Mouse (Mus musculus): ENCODE data around the gene Tmem150c. TPM values are rescaled to one million over a fixed set of nuclear protein-coding genes. Genes with fewer than 3 reads are reported as not detected.

Tmem150c gene
- polyA plus RNA-seq, 1 experiment from 2014 or later = 0.66 TPM

GRCm38 (mm10) chr5:100082006-100082405 is 77.6 kb downstream of the Tmem150c start:
- Histone ChIP-seq H3K4me1 (peaks cover 23% of the 10 kb centered on the region), H3K27me3 (ENCODE audit: low read depth, poor library complexity, severe bottlenecking) (no peaks in the 10 kb centered on the region), H3K27ac (no peak overlapping the region), H3K4me3 (no peak overlapping the region), H3K36me3 (no peaks in the 10 kb centered on the region), H3K9me3 (replicated peaks) (no peaks in the 10 kb centered on the region)
- WGBS = 91% methylated on average over 4 of the region's 4 CpGs
- no peak for DNase-seq (ENCODE audit: low spot score)

- WGBS = 82% methylated on average over 8 of the region's 8 CpGs
- Histone ChIP-seq H3K4me3 (peak overlapping the region; percentile 57; the same call in 1 of the 2 replicates), H3K4me1 (peaks cover 20% of the 10 kb centered on the region), H3K36me3 (peaks cover 6% of the 10 kb centered on the region; the same call in 1 of the 2 replicates), H3K27ac (peak overlapping the region; percentile 72; the same call in 1 of the 2 replicates), H3K27me3 (ENCODE audit: low read depth, poor library complexity, severe bottlenecking) (no peaks in the 10 kb centered on the region), H3K9me3 (replicated peaks) (no peaks in the 10 kb centered on the region)
- no peak for DNase-seq (ENCODE audit: low spot score)
These were observed 79.7 kb downstream of the Tmem150c start for GRCm38 (mm10) chr5:100079931-100080275.

GRCm38 (mm10) chr5:100079040-100079930 is 80.3 kb downstream of the Tmem150c start:
- peak; percentile 54 for DNase-seq (ENCODE audit: low spot score)
- peaks cover 8% of the 10 kb centered on the region; the same call in 1 of the 2 replicates for H3K36me3 ChIP-seq
- H3K27me3 ChIP-seq (ENCODE audit: low read depth, poor library complexity, severe bottlenecking) = no peaks in the 10 kb centered on the region
- H3K9me3 ChIP-seq (replicated peaks) = no peaks in the 10 kb centered on the region
- WGBS = 33% methylated on average over 36 of the region's 36 CpGs
- peak overlapping the region; percentile 57 for H3K4me3 ChIP-seq
- H3K4me1 ChIP-seq = peaks cover 19% of the 10 kb centered on the region
- H3K27ac ChIP-seq = peak overlapping the region; percentile 72

GRCm38 (mm10) chr5:100074571-100074970 is 85.0 kb downstream of the Tmem150c start:
- H3K4me1 ChIP-seq = peaks cover 18% of the 10 kb centered on the region
- no peak overlapping the region for H3K4me3 ChIP-seq
- no peak overlapping the region for H3K27ac ChIP-seq
- WGBS = 67% methylated on average over 4 of the region's 4 CpGs
- H3K9me3 ChIP-seq (replicated peaks) = no peaks in the 10 kb centered on the region
- DNase-seq (ENCODE audit: low spot score) = no peak
- H3K36me3 ChIP-seq = peaks cover 38% of the 10 kb centered on the region
- no peaks in the 10 kb centered on the region for H3K27me3 ChIP-seq (ENCODE audit: low read depth, poor library complexity, severe bottlenecking)

- WGBS = 96% methylated on average over 9 of the region's 9 CpGs
- Histone ChIP-seq H3K9me3 (replicated peaks) (no peaks in the 10 kb centered on the region), H3K27ac (no peak overlapping the region), H3K4me1 (0 out of 2 replicates have a peak, but pooled peaks cover 2% of the 10 kb centered on the region), H3K36me3 (peaks cover 55% of the 10 kb centered on the region), H3K27me3 (ENCODE audit: low read depth, poor library complexity, severe bottlenecking) (no peaks in the 10 kb centered on the region), H3K4me3 (no peak overlapping the region)
- DNase-seq (ENCODE audit: low spot score) = no peak
These were observed 87.1 kb downstream of the Tmem150c start for GRCm38 (mm10) chr5:100072557-100072956.

GRCm38 (mm10) chr5:100071541-100071940 is 88.1 kb downstream of the Tmem150c start:
- no peaks in the 10 kb centered on the region for H3K4me1 ChIP-seq
- DNase-seq (ENCODE audit: low spot score) = no peak
- no peaks in the 10 kb centered on the region for H3K27me3 ChIP-seq (ENCODE audit: low read depth, poor library complexity, severe bottlenecking)
- H3K9me3 ChIP-seq (replicated peaks) = no peaks in the 10 kb centered on the region
- no peak overlapping the region for H3K27ac ChIP-seq
- H3K4me3 ChIP-seq = no peak overlapping the region
- H3K36me3 ChIP-seq = peaks cover 65% of the 10 kb centered on the region
- WGBS = 95% methylated on average over 5 of the region's 5 CpGs

GRCm38 (mm10) chr5:100070255-100070654 is 89.4 kb downstream of the Tmem150c start:
- DNase-seq (ENCODE audit: low spot score) = peak; percentile 88
- no peaks in the 10 kb centered on the region for H3K9me3 ChIP-seq (replicated peaks)
- peaks cover 72% of the 10 kb centered on the region for H3K36me3 ChIP-seq
- no peak overlapping the region for H3K4me3 ChIP-seq
- no peak overlapping the region for H3K27ac ChIP-seq
- no peaks in the 10 kb centered on the region for H3K4me1 ChIP-seq
- H3K27me3 ChIP-seq (ENCODE audit: low read depth, poor library complexity, severe bottlenecking) = no peaks in the 10 kb centered on the region
- WGBS = 28% methylated on average over 3 of the region's 3 CpGs

- WGBS = 90% methylated on average over 2 of the region's 2 CpGs
- peaks cover 77% of the 10 kb centered on the region for H3K36me3 ChIP-seq
These were observed 90.1 kb downstream of the Tmem150c start for GRCm38 (mm10) chr5:100069526-100069925.

GRCm38 (mm10) chr5:100067579-100067978 is 92.0 kb downstream of the Tmem150c start:
- 94% methylated on average over 16 of the region's 16 CpGs for WGBS
- Histone ChIP-seq H3K4me3 (no peak overlapping the region), H3K36me3 (peaks cover 80% of the 10 kb centered on the region)

More at GRCm38 (mm10) chr5:100069526-100069925, 90.1 kb downstream of the Tmem150c start:
- H3K27ac ChIP-seq = no peak overlapping the region
- H3K27me3 ChIP-seq (ENCODE audit: low read depth, poor library complexity, severe bottlenecking) = no peaks in the 10 kb centered on the region
- no peaks in the 10 kb centered on the region for H3K9me3 ChIP-seq (replicated peaks)
- H3K4me3 ChIP-seq = no peak overlapping the region
- H3K4me1 ChIP-seq = no peaks in the 10 kb centered on the region
- DNase-seq (ENCODE audit: low spot score) = no peak

GRCm38 (mm10) chr5:100060876-100061275 is 98.7 kb downstream of the Tmem150c start:
- H3K4me1 ChIP-seq = peaks cover 3% of the 10 kb centered on the region; the same call in 1 of the 2 replicates
- H3K36me3 ChIP-seq = peaks cover 71% of the 10 kb centered on the region

More at GRCm38 (mm10) chr5:100067579-100067978, 92.0 kb downstream of the Tmem150c start:
- no peak overlapping the region for H3K27ac ChIP-seq
- H3K9me3 ChIP-seq (replicated peaks) = no peaks in the 10 kb centered on the region
- no peak for DNase-seq (ENCODE audit: low spot score)
- no peaks in the 10 kb centered on the region for H3K4me1 ChIP-seq
- no peaks in the 10 kb centered on the region for H3K27me3 ChIP-seq (ENCODE audit: low read depth, poor library complexity, severe bottlenecking)

GRCm38 (mm10) chr5:100059326-100059725 is 100.3 kb downstream of the Tmem150c start:
- H3K27me3 ChIP-seq (ENCODE audit: low read depth, poor library complexity, severe bottlenecking) = no peaks in the 10 kb centered on the region
- WGBS = 69% methylated on average over 6 of the region's 6 CpGs
- DNase-seq (ENCODE audit: low spot score) = no peak
- H3K27ac ChIP-seq = peak overlapping the region; percentile 51; the same call in 1 of the 2 replicates
- H3K4me3 ChIP-seq = no peak overlapping the region
- peaks cover 55% of the 10 kb centered on the region for H3K36me3 ChIP-seq
- H3K4me1 ChIP-seq = peaks cover 14% of the 10 kb centered on the region
- H3K9me3 ChIP-seq (replicated peaks) = no peaks in the 10 kb centered on the region

More at GRCm38 (mm10) chr5:100060876-100061275, 98.7 kb downstream of the Tmem150c start:
- 98% methylated on average over 14 of the region's 14 CpGs for WGBS
- no peak for DNase-seq (ENCODE audit: low spot score)
- Histone ChIP-seq H3K27me3 (ENCODE audit: low read depth, poor library complexity, severe bottlenecking) (no peaks in the 10 kb centered on the region), H3K4me3 (no peak overlapping the region), H3K27ac (no peak overlapping the region), H3K9me3 (replicated peaks) (no peaks in the 10 kb centered on the region)

- Histone ChIP-seq H3K9me3 (replicated peaks) (no peaks in the 10 kb centered on the region), H3K27me3 (ENCODE audit: low read depth, poor library complexity, severe bottlenecking) (no peaks in the 10 kb centered on the region), H3K27ac (peak overlapping the region; percentile 51; the same call in 1 of the 2 replicates), H3K4me3 (no peak overlapping the region), H3K4me1 (peaks cover 16% of the 10 kb centered on the region), H3K36me3 (peaks cover 49% of the 10 kb centered on the region)
- no peak for DNase-seq (ENCODE audit: low spot score)
- WGBS = 74% methylated on average over 6 of the region's 6 CpGs
These were observed 100.9 kb downstream of the Tmem150c start for GRCm38 (mm10) chr5:100058729-100059128.

All from limb, embryonic 10.5 days (tissue).